Comparison of ENCODE assay signal across 11 mouse cellular contexts in the genomic region with DNA sequence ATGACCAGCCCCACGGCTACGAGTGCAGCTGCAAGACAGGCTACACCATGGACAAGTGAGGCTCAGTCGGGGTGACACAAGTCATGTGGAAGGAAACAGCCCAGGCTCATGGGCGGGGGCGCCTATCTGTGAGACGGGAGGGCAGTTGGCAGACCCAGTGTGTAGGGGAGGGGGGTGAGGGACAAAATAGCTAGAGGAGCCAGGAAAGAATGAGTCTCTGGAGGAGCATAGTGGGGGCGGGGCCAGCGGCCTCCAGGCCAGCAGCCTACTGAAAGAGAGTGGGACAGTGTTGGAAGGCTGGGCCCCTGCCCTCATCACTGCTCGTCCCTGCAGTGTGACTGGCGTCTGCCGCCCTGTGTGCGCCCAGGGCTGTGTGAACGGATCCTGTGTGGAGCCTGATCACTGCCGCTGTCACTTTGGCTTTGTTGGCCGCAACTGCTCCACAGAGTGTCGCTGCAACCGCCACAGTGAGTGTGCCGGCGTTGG. TPM values are rescaled to one million over a fixed set of nuclear protein-coding genes. Genes with fewer than 3 reads are reported as not detected.
A peak's percentile ranks its signal among the peaks of the same experiment; 100 is the strongest.
DNase-seq lines count a peak whose midpoint lies in the region; ATAC-seq and TF ChIP-seq lines count a peak whose summit lies in the region.
"Had no signal": no experiment of that assay in that cellular context is flagged by ENCODE, and none has a peak within 500 bp of the region (broad histone marks: within the 10 kb centered on the region; RNA-seq: fewer than 3 reads in every experiment).

No protein-coding gene starts in this region.

- no peaks in the 10 kb centered on the region for H3K9me3 ChIP-seq in embryonic facial prominence, embryonic 14.5 days (ENCODE audit: control insufficient read depth, low read length)
- no peaks in the 10 kb centered on the region for H3K9me3 ChIP-seq in neural tube, embryonic 14.5 days (ENCODE audit: control insufficient read depth, low read length)
- H3K9me3 ChIP-seq: limb, embryonic 15.5 days had no signal

- DNase-seq in left cerebral cortex, postnatal 4 days, result peak; percentile 77
- no peak for DNase-seq in left cerebral cortex, adult 2 months (ENCODE audit: extremely low spot score in 1 of 2, low spot score in 2 of 2)
- DNase-seq in embryonic facial prominence, embryonic 14.5 days (ENCODE audit: low spot score), result peak; percentile 19
- DNase-seq in heart, postnatal 10 days, result peak; percentile 51 to 63
- no peak for DNase-seq in kidney, postnatal 25 days
- no peak for DNase-seq in thymus, postnatal 0 days (ENCODE audit: low spot score)
- DNase-seq: thymus, postnatal 14 days had no signal

- H3K27me3 ChIP-seq in embryonic facial prominence, embryonic 14.5 days (replicated peaks; ENCODE audit: control insufficient read depth, insufficient read depth, low read length), result no peaks in the 10 kb centered on the region
- no peaks in the 10 kb centered on the region for H3K27me3 ChIP-seq in neural tube, embryonic 14.5 days (ENCODE audit: control insufficient read depth, insufficient read depth, low read length)
- H3K27me3 ChIP-seq: limb, embryonic 15.5 days had no signal

- H3K4me3 ChIP-seq in left cerebral cortex, adult 2 months, result no peak overlapping the region
- H3K4me3 ChIP-seq in embryonic facial prominence, embryonic 14.5 days (ENCODE audit: low read depth, low read length), result no peak overlapping the region
- no peak overlapping the region for H3K4me3 ChIP-seq in neural tube, embryonic 14.5 days (ENCODE audit: low read depth, low read length)
- H3K4me3 ChIP-seq: limb, embryonic 15.5 days had no signal

- TF ChIP-seq CTCF in left cerebral cortex, adult 2 months (IDR thresholded peaks at IDR 0.05), result no peak; the same call in 1 of the 2 replicates

- H3K4me1 ChIP-seq in embryonic facial prominence, embryonic 14.5 days (ENCODE audit: control insufficient read depth, insufficient read depth, low read length), result no peaks in the 10 kb centered on the region
- H3K4me1 ChIP-seq in neural tube, embryonic 14.5 days (ENCODE audit: control insufficient read depth, insufficient read depth, low read length), result 0 out of 2 replicates have a peak, but pooled peaks cover 5% of the 10 kb centered on the region

- intact Hi-C loops in left cerebral cortex, postnatal 4 days (cut with DNase I), result no loop called here
- intact Hi-C loops in left cerebral cortex, adult 2 months (cut with DNase I), result no loop called here
- intact Hi-C loops in heart, postnatal 10 days (cut with DNase I), result no loop called here

- H3K4me2 ChIP-seq in embryonic facial prominence, embryonic 14.5 days (ENCODE audit: low read depth, low read length), result no peak overlapping the region
- no peak overlapping the region for H3K4me2 ChIP-seq in neural tube, embryonic 14.5 days (ENCODE audit: low read depth, low read length)
- H3K4me2 ChIP-seq: limb, embryonic 15.5 days had no signal

- no peak overlapping the region for H3K27ac ChIP-seq in left cerebral cortex, adult 2 months
- H3K27ac ChIP-seq in embryonic facial prominence, embryonic 14.5 days (replicated peaks; ENCODE audit: low read depth, low read length), result no peak overlapping the region
- H3K27ac ChIP-seq in neural tube, embryonic 14.5 days (ENCODE audit: low read depth, low read length), result peak overlapping the region; percentile 16; the same call in 1 of the 2 replicates
- H3K27ac ChIP-seq: limb, embryonic 15.5 days had no signal

- peaks cover 92% of the 10 kb centered on the region for H3K36me3 ChIP-seq in embryonic facial prominence, embryonic 14.5 days (ENCODE audit: control insufficient read depth, insufficient read depth, low read length)
- peaks cover 32% of the 10 kb centered on the region for H3K36me3 ChIP-seq in neural tube, embryonic 14.5 days (ENCODE audit: control insufficient read depth, insufficient read depth, low read length)

- ATAC-seq in embryonic facial prominence, embryonic 14.5 days (ENCODE audit: low read depth), result peak; percentile 75; the same call in 1 of the 2 replicates
- ATAC-seq in neural tube, embryonic 14.5 days (ENCODE audit: low read depth), result peak; percentile 72; the same call in 1 of the 2 replicates
- ATAC-seq in inflammation-experienced regulatory T-cells, adult 6 months, result no peak

- WGBS in embryonic facial prominence, embryonic 14.5 days, result 65% methylated on average over 19 of the region's 19 CpGs
- WGBS in neural tube, embryonic 14.5 days, result 37% methylated on average over 19 of the region's 19 CpGs

- H3K9ac ChIP-seq in embryonic facial prominence, embryonic 14.5 days (ENCODE audit: low read depth, low read length), result no peak overlapping the region
- H3K9ac ChIP-seq in neural tube, embryonic 14.5 days (replicated peaks; ENCODE audit: low read depth, low read length), result 0 out of 2 replicates have a peak overlapping the region, but pooled peaks have one; percentile 21
- H3K9ac ChIP-seq: limb, embryonic 15.5 days had no signal

RNA-seq across cellular contexts. Expression of gene Cnfn, which starts 10.8 kb away (rescaled TPM):
- total RNA-seq in left cerebral cortex, postnatal 4 days (2021), result not detected
- not detected for total RNA-seq in left cerebral cortex, adult 2 months (2021)
- 17.7 and 80.3 TPM in 2 replicates for polyA plus RNA-seq in embryonic facial prominence, embryonic 14.5 days (2014; fragmentation: Nextera tagmentation; extraction: Ambion mirVana)
- total RNA-seq in heart, postnatal 10 days (2021), result not detected
- polyA plus RNA-seq in neural tube, embryonic 14.5 days (2014; fragmentation: Nextera tagmentation; extraction: Ambion mirVana), result not detected in 2 replicates
- not detected for polyA plus RNA-seq in inflammation-experienced regulatory T-cells, adult 6 months (2017; shearing (Covaris generic))
- 4.1 and 11.4 TPM in 2 replicates for polyA plus RNA-seq in thymus, postnatal 0 days (2015; fragmentation: Nextera tagmentation; extraction: Ambion mirVana)
- total RNA-seq: heart, adult 18-20 months had no signal

RNA-seq across cellular contexts. Expression of gene Lipe, which starts 39.7 kb away (rescaled TPM):
- 1 to 10 TPM; 8.3 to 9.0 TPM for total RNA-seq in left cerebral cortex, postnatal 4 days (2021)
- total RNA-seq in left cerebral cortex, adult 2 months (2021), result 1 to 10 TPM; 7.5 to 7.8 TPM
- 4.2 and 4.9 TPM in 2 replicates for polyA plus RNA-seq in embryonic facial prominence, embryonic 14.5 days (2014; fragmentation: Nextera tagmentation; extraction: Ambion mirVana)
- total RNA-seq in heart, postnatal 10 days (2021), result 10 to 100 TPM; 50.2 to 67.2 TPM
- polyA plus RNA-seq in neural tube, embryonic 14.5 days (2014; fragmentation: Nextera tagmentation; extraction: Ambion mirVana), result 3.5 and 6.5 TPM in 2 replicates
- 10 to 100 TPM in 2 of 3 experiments, 1 to 10 TPM in 1; 9.0 to 11.0 (median 10.1) TPM for polyA plus RNA-seq in inflammation-experienced regulatory T-cells, adult 6 months (2017; shearing (Covaris generic))
- 7.5 and 8.4 TPM in 2 replicates for polyA plus RNA-seq in thymus, postnatal 0 days (2015; fragmentation: Nextera tagmentation; extraction: Ambion mirVana)

RNA-seq across cellular contexts. Expression of gene Megf8, which starts 41.8 kb away (rescaled TPM):
- 10 to 100 TPM; 81.0 to 89.9 TPM for total RNA-seq in left cerebral cortex, postnatal 4 days (2021)
- 100 to 1,000 TPM; 110 to 115 TPM for total RNA-seq in left cerebral cortex, adult 2 months (2021)
- polyA plus RNA-seq in embryonic facial prominence, embryonic 14.5 days (2014; fragmentation: Nextera tagmentation; extraction: Ambion mirVana), result 15.4 and 15.8 TPM in 2 replicates
- total RNA-seq in heart, postnatal 10 days (2021), result 10 to 100 TPM; 28.8 to 29.9 TPM
- polyA plus RNA-seq in neural tube, embryonic 14.5 days (2014; fragmentation: Nextera tagmentation; extraction: Ambion mirVana), result 22.6 and 22.9 TPM in 2 replicates
- polyA plus RNA-seq in inflammation-experienced regulatory T-cells, adult 6 months (2017; shearing (Covaris generic)), result under 1 TPM in 2 of 3 experiments, not detected in 1; 0.13 to 0.31 TPM
- 1.9 and 2.0 TPM in 2 replicates for polyA plus RNA-seq in thymus, postnatal 0 days (2015; fragmentation: Nextera tagmentation; extraction: Ambion mirVana)

RNA-seq across cellular contexts. Expression of gene Tmem145, which starts 52.9 kb away (rescaled TPM):
- 100 to 1,000 TPM in 1 of 2 experiments, 10 to 100 TPM in 1; 99.6 to 104 TPM for total RNA-seq in left cerebral cortex, postnatal 4 days (2021)
- 10 to 100 TPM; 51.8 to 59.3 TPM for total RNA-seq in left cerebral cortex, adult 2 months (2021)
- polyA plus RNA-seq in embryonic facial prominence, embryonic 14.5 days (2014; fragmentation: Nextera tagmentation; extraction: Ambion mirVana), result 1.7 and 2.0 TPM in 2 replicates
- total RNA-seq in heart, postnatal 10 days (2021), result not detected
- 70.6 and 94.9 TPM in 2 replicates for polyA plus RNA-seq in neural tube, embryonic 14.5 days (2014; fragmentation: Nextera tagmentation; extraction: Ambion mirVana)
- polyA plus RNA-seq in inflammation-experienced regulatory T-cells, adult 6 months (2017; shearing (Covaris generic)), result not detected
- not detected in 2 replicates for polyA plus RNA-seq in thymus, postnatal 0 days (2015; fragmentation: Nextera tagmentation; extraction: Ambion mirVana)
- total RNA-seq: heart, adult 18-20 months had no signal

RNA-seq across cellular contexts. Expression of gene Cxcl17, which starts 53.9 kb away (rescaled TPM):
- not detected for total RNA-seq in left cerebral cortex, postnatal 4 days (2021)
- not detected for total RNA-seq in left cerebral cortex, adult 2 months (2021)
- polyA plus RNA-seq in embryonic facial prominence, embryonic 14.5 days (2014; fragmentation: Nextera tagmentation; extraction: Ambion mirVana), result 0.85 and 1.9 TPM in 2 replicates
- not detected for total RNA-seq in heart, postnatal 10 days (2021)
- polyA plus RNA-seq in neural tube, embryonic 14.5 days (2014; fragmentation: Nextera tagmentation; extraction: Ambion mirVana), result 0.49 and 0.66 TPM in 2 replicates
- polyA plus RNA-seq in inflammation-experienced regulatory T-cells, adult 6 months (2017; shearing (Covaris generic)), result not detected
- polyA plus RNA-seq in thymus, postnatal 0 days (2015; fragmentation: Nextera tagmentation; extraction: Ambion mirVana), result 1.0 and 2.0 TPM in 2 replicates

Comparison
In these comparisons a context has a peak if more than half of its experiments do, and no peak if none do; other contexts are left out.
1. DNase-seq: peak in left cerebral cortex, postnatal 4 days (single experiment), embryonic facial prominence, embryonic 14.5 days (single experiment) and heart, postnatal 10 days (2 of 2); none in left cerebral cortex, adult 2 months (0 of 2), kidney, postnatal 25 days (0 of 2) and thymus, postnatal 0 days (single experiment).